Mouse (Mus musculus): ENCODE data around the gene Cyp26b1.

GRCm38 (mm10) chr6:84583841-84584782 lies 9.6 kb downstream of the Cyp26b1 start:
- no peak for TF ChIP-seq CTCF (IDR thresholded peaks at IDR 0.05; ENCODE audit: low read depth, low read length)
- no peak for TF ChIP-seq POLR2A (IDR thresholded peaks at IDR 0.05; ENCODE audit: extremely low read depth, insufficient read depth, low read length)

All from liver, adult 2 months (tissue).